Mouse (Mus musculus) left cerebral cortex, postnatal 36 days (tissue): ENCODE measurements around the gene Mtfr1l. TPM values are rescaled to one million over a fixed set of nuclear protein-coding genes. Genes with fewer than 3 reads are reported as not detected.

Experiments
- microRNA-seq: library from miRNA; unstranded; fragments of <30 nt; microRNA quantifications from one replicate; pipeline ENCODE4 v1.2.0, GENCODE M21; 2022
- total RNA-seq, 2 experiments: library from RNA; stranded (reverse); gene quantifications; 2 replicates each; pipeline ENCODE4 v1.2.3; 2021

Mtfr1l gene
- total RNA-seq, 2 experiments from 2014 or later: 61.9 to 70.2 TPM

Small RNA genes within 50 kb of the gene (microRNA-seq; reads per million reads assigned to microRNA genes)
- gene Mir6403: not detected

Other genes with a start within 250 kb of the Mtfr1l start
- gene Pdik1l, start 247.5 kb downstream of the Mtfr1l start, total RNA-seq: 10 to 100 TPM; 18.1 to 21.6 TPM
- gene Trim63, start 220.3 kb downstream of the Mtfr1l start, total RNA-seq: under 1 TPM; 0.22 to 0.27 TPM
- not detected for gene Slc30a2, start 192.2 kb downstream of the Mtfr1l start, total RNA-seq
- 10 to 100 TPM; 46.2 to 60.6 TPM for gene Extl1, start 151.5 kb downstream of the Mtfr1l start, total RNA-seq
- gene Pafah2, start 139.1 kb downstream of the Mtfr1l start, total RNA-seq: 1 to 10 TPM; 6.7 to 7.5 TPM
- 1,000 to 10,000 TPM; 1,022 to 1,141 TPM for gene Stmn1, start 67.1 kb downstream of the Mtfr1l start, total RNA-seq
- gene Paqr7, start 38.7 kb downstream of the Mtfr1l start, total RNA-seq: 10 to 100 TPM; 56.5 to 65.6 TPM
- under 1 TPM in 1 of 2 experiments, not detected in 1; 0.32 TPM for gene Aunip, start 24.4 kb downstream of the Mtfr1l start, total RNA-seq
- gene Selenon, start 16.8 kb upstream of the Mtfr1l start, total RNA-seq: 10 to 100 TPM; 19.6 to 21.2 TPM
- gene Man1c1, start 168.9 kb upstream of the Mtfr1l start, total RNA-seq: 10 to 100 TPM; 37.8 to 42.0 TPM
- gene Ldlrap1, start 232.6 kb upstream of the Mtfr1l start, total RNA-seq: 1 to 10 TPM; 3.1 to 3.5 TPM